Comparison of ENCODE assay signal across 9 mouse cellular contexts in genomic region chr3:121379699-121380098, GRCm38 (mm10).
"Had no signal": no experiment of that assay in that cellular context is flagged by ENCODE, and none has a peak within 500 bp of the region (broad histone marks: within the 10 kb centered on the region; RNA-seq: fewer than 3 reads in every experiment).

No protein-coding gene starts in this region.

- H3K4me1 ChIP-seq: liver, embryonic 12.5 days; lung, embryonic 15.5 days; midbrain, embryonic 13.5 days; neural tube, embryonic 12.5 days had no signal

- H3K4me3 ChIP-seq: limb, embryonic 15.5 days; liver, embryonic 12.5 days; lung, embryonic 15.5 days; midbrain, embryonic 13.5 days; neural tube, embryonic 12.5 days had no signal

- DNase-seq: layer of hippocampus, adult 9-11 months; layer of hippocampus, postnatal 36 days; lung, postnatal 14 days; thymus, postnatal 4 days had no signal

- ATAC-seq: midbrain, embryonic 13.5 days had no signal
